Mouse (Mus musculus) kidney, postnatal 25 days (tissue): ENCODE results near the gene Ttc25.
"Not testable (repeated sequence)": the region's sequence is repeated elsewhere in the genome, so short reads cannot be mapped to it uniquely, and the experiment has no call there.

Source experiments
- DNase-seq, 2 experiments: peaks; one replicate each; pipeline ENCODE4 v3.0.0; 2021; ENCODE audit warnings: mixed read lengths in 2 of 2

Ttc25 gene

GRCm38 (mm10) chr11:100533871-100534270 is 11.5 kb upstream of the Ttc25 start:
- no peak for DNase-seq

GRCm38 (mm10) chr11:100534411-100534810 is 11.0 kb upstream of the Ttc25 start:
- not testable (repeated sequence) for DNase-seq

- DNase-seq = not testable (repeated sequence)
Measured at GRCm38 (mm10) chr11:100534821-100535220, 10.6 kb upstream of the Ttc25 start.

- DNase-seq = no peak
Measured at GRCm38 (mm10) chr11:100535996-100536395, 9.4 kb upstream of the Ttc25 start.

- no peak for DNase-seq
Measured at GRCm38 (mm10) chr11:100536466-100536865, 8.9 kb upstream of the Ttc25 start.

GRCm38 (mm10) chr11:100540966-100541365 is 4.4 kb upstream of the Ttc25 start:
- no peak for DNase-seq

GRCm38 (mm10) chr11:100541577-100541976 is 3.8 kb upstream of the Ttc25 start:
- DNase-seq = no peak

- DNase-seq = no peak
Measured at GRCm38 (mm10) chr11:100545746-100546085, 309 bp downstream of the Ttc25 start.

- DNase-seq = no peak
Measured at GRCm38 (mm10) chr11:100546955-100547354, 1.5 kb downstream of the Ttc25 start.

GRCm38 (mm10) chr11:100548141-100548540 is 2.7 kb downstream of the Ttc25 start:
- no peak for DNase-seq

- DNase-seq = no peak
Measured at GRCm38 (mm10) chr11:100549466-100549865, 4.1 kb downstream of the Ttc25 start.

GRCm38 (mm10) chr11:100550101-100550500 is 4.7 kb downstream of the Ttc25 start:
- DNase-seq = no peak

GRCm38 (mm10) chr11:100552842-100553241 is 7.4 kb downstream of the Ttc25 start:
- no peak for DNase-seq

- peak; percentile 73 to 76 for DNase-seq
Measured at GRCm38 (mm10) chr11:100555583-100555982, 10.2 kb downstream of the Ttc25 start.

GRCm38 (mm10) chr11:100557563-100557962 is 12.2 kb downstream of the Ttc25 start:
- DNase-seq = no peak

GRCm38 (mm10) chr11:100559476-100559875 is 14.1 kb downstream of the Ttc25 start:
- no peak for DNase-seq

- DNase-seq = no peak
Measured at GRCm38 (mm10) chr11:100561748-100562147, 16.3 kb downstream of the Ttc25 start.

GRCm38 (mm10) chr11:100564297-100564696 is 18.9 kb downstream of the Ttc25 start:
- DNase-seq = no peak

- DNase-seq = no peak
Measured at GRCm38 (mm10) chr11:100564703-100565102, 19.3 kb downstream of the Ttc25 start.

GRCm38 (mm10) chr11:100567229-100567628 is 21.8 kb downstream of the Ttc25 start:
- no peak for DNase-seq

GRCm38 (mm10) chr11:100567815-100568245 is 22.4 kb downstream of the Ttc25 start:
- DNase-seq = peak; percentile 67 to 83

- no peak for DNase-seq
Measured at GRCm38 (mm10) chr11:100568692-100569091, 23.3 kb downstream of the Ttc25 start.

GRCm38 (mm10) chr11:100569789-100570188 is 24.4 kb downstream of the Ttc25 start:
- no peak for DNase-seq

GRCm38 (mm10) chr11:100570430-100571201 is 25.2 kb downstream of the Ttc25 start:
- peak; percentile 65 to 86 for DNase-seq

GRCm38 (mm10) chr11:100571202-100571567 is 25.8 kb downstream of the Ttc25 start:
- no peak for DNase-seq
